Mouse (Mus musculus): Measurements from ENCODE around the gene Cd59a.
"Not testable (repeated sequence)": the region's sequence is repeated elsewhere in the genome, so short reads cannot be mapped to it uniquely, and the experiment has no call there.

Cd59a gene

GRCm38 (mm10) chr2:104095741-104096213 is at the start of gene Cd59a:
TSS of gene Cd59a (plus strand) at chr2:104095801.
- peak; percentile 97 for DNase-seq

GRCm38 (mm10) chr2:104058381-104058780 is 37.2 kb upstream of the Cd59a start:
- DNase-seq: no peak

- no peak for DNase-seq
Observed at GRCm38 (mm10) chr2:104058954-104059353, 36.6 kb upstream of the Cd59a start.

- DNase-seq: no peak
Observed at GRCm38 (mm10) chr2:104059786-104060185, 35.8 kb upstream of the Cd59a start.

- no peak for DNase-seq
Observed at GRCm38 (mm10) chr2:104060996-104061395, 34.6 kb upstream of the Cd59a start.

GRCm38 (mm10) chr2:104062665-104063064 is 32.9 kb upstream of the Cd59a start:
- no peak for DNase-seq

GRCm38 (mm10) chr2:104064152-104064551 is 31.4 kb upstream of the Cd59a start:
- peak; percentile 45 for DNase-seq

- DNase-seq: not testable (repeated sequence)
Observed at GRCm38 (mm10) chr2:104065526-104065925, 30.1 kb upstream of the Cd59a start, which contains the start of gene Gm10912. TSS of gene Gm10912 (plus strand) at chr2:104065826.

- DNase-seq: not testable (repeated sequence)
Observed at GRCm38 (mm10) chr2:104068450-104068849, 27.2 kb upstream of the Cd59a start, which contains the start of gene Gm10799. TSS of gene Gm10799 (minus strand) at chr2:104068550.

- peak; percentile 94 for DNase-seq
Observed at GRCm38 (mm10) chr2:104069704-104070185, 25.9 kb upstream of the Cd59a start, which contains the start of gene Cd59b. TSS of gene Cd59b (plus strand) at chr2:104069849.

GRCm38 (mm10) chr2:104078285-104078684 is 17.3 kb upstream of the Cd59a start:
- DNase-seq: peak; percentile 73

- DNase-seq: not testable (repeated sequence)
Observed at GRCm38 (mm10) chr2:104081436-104082050, 14.1 kb upstream of the Cd59a start.

- DNase-seq: no peak
Observed at GRCm38 (mm10) chr2:104082474-104082873, 13.1 kb upstream of the Cd59a start.

GRCm38 (mm10) chr2:104084027-104084426 is 11.6 kb upstream of the Cd59a start:
- peak; percentile 44 for DNase-seq

- peak; percentile 43 for DNase-seq
Observed at GRCm38 (mm10) chr2:104087562-104087961, 8.0 kb upstream of the Cd59a start.

- DNase-seq: no peak
Observed at GRCm38 (mm10) chr2:104093305-104093704, 2.3 kb upstream of the Cd59a start.

- peak; percentile 6 for DNase-seq
Observed at GRCm38 (mm10) chr2:104096256-104096655, 655 bp downstream of the Cd59a start.

GRCm38 (mm10) chr2:104096796-104097195 is 1.2 kb downstream of the Cd59a start:
- DNase-seq: peak; percentile 2

GRCm38 (mm10) chr2:104097396-104097795 is 1.8 kb downstream of the Cd59a start:
- peak; percentile 10 for DNase-seq

- peak; percentile 76 for DNase-seq
Observed at GRCm38 (mm10) chr2:104098529-104099230, 3.1 kb downstream of the Cd59a start.

GRCm38 (mm10) chr2:104099231-104099585 is 3.6 kb downstream of the Cd59a start:
- DNase-seq: peak; percentile 33

GRCm38 (mm10) chr2:104099946-104100345 is 4.3 kb downstream of the Cd59a start:
- peak; percentile 3 for DNase-seq

GRCm38 (mm10) chr2:104104800-104105199 is 9.2 kb downstream of the Cd59a start:
- DNase-seq: peak; percentile 2

- DNase-seq: not testable (repeated sequence)
Observed at GRCm38 (mm10) chr2:104109021-104109420, 13.4 kb downstream of the Cd59a start.

All from liver (tissue).